Mouse (Mus musculus): ENCODE results near the gene Tlx2.

The Tlx2 gene

GRCm38 (mm10) chr6:83054871-83055431 lies 15.1 kb downstream of the Tlx2 start, which contains the start of gene Htra2:
Htra2 (minus strand) TSS chr6:83055273.
- DNase-seq (ENCODE audit: low spot score in 2 of 2), result peak; percentile 41

- DNase-seq (ENCODE audit: low spot score in 2 of 2), result peak; percentile 92 to 95
Observed at GRCm38 (mm10) chr6:83054074-83054851, 15.8 kb downstream of the Tlx2 start, which contains the start of gene Aup1. Aup1 (plus strand) TSS chr6:83054521.

- peak; percentile 24 to 40 for DNase-seq (ENCODE audit: low spot score in 2 of 2)
Observed at GRCm38 (mm10) chr6:83053136-83053960, 16.7 kb downstream of the Tlx2 start.

- DNase-seq (ENCODE audit: low spot score in 2 of 2), result no peak
Observed at GRCm38 (mm10) chr6:83049367-83049766, 20.7 kb downstream of the Tlx2 start.

- no peak for DNase-seq (ENCODE audit: low spot score in 2 of 2)
Observed at GRCm38 (mm10) chr6:83044742-83045141, 25.4 kb downstream of the Tlx2 start.

- DNase-seq (ENCODE audit: low spot score in 2 of 2), result no peak
Observed at GRCm38 (mm10) chr6:83043993-83044392, 26.1 kb downstream of the Tlx2 start.

GRCm38 (mm10) chr6:83043561-83043960 lies 26.5 kb downstream of the Tlx2 start:
- DNase-seq (ENCODE audit: low spot score in 2 of 2), result no peak

GRCm38 (mm10) chr6:83040601-83041000 lies 29.5 kb downstream of the Tlx2 start:
- no peak for DNase-seq (ENCODE audit: low spot score in 2 of 2)

- peak; percentile 91 to 96 for DNase-seq (ENCODE audit: low spot score in 2 of 2)
Observed at GRCm38 (mm10) chr6:83038496-83039012, 31.5 kb downstream of the Tlx2 start.

GRCm38 (mm10) chr6:83037188-83037587 lies 32.9 kb downstream of the Tlx2 start:
- no peak for DNase-seq (ENCODE audit: low spot score in 2 of 2)

GRCm38 (mm10) chr6:83034463-83035055 lies 35.5 kb downstream of the Tlx2 start:
- DNase-seq (ENCODE audit: low spot score in 2 of 2), result no peak

GRCm38 (mm10) chr6:83033249-83034185 lies 36.6 kb downstream of the Tlx2 start, which contains the start of the genes Dok1 and Loxl3:
Dok1 (minus strand) TSS chr6:83033471.
Loxl3 (plus strand) TSS chr6:83034173.
- peak; percentile 57 to 64 for DNase-seq (ENCODE audit: low spot score in 2 of 2)

- peak; percentile 41 to 55 for DNase-seq (ENCODE audit: low spot score in 2 of 2)
Observed at GRCm38 (mm10) chr6:83032769-83033191, 37.3 kb downstream of the Tlx2 start.

GRCm38 (mm10) chr6:83031921-83032590 lies 38.0 kb downstream of the Tlx2 start:
- DNase-seq (ENCODE audit: low spot score in 2 of 2), result no peak

- DNase-seq (ENCODE audit: low spot score in 2 of 2), result no peak
Observed at GRCm38 (mm10) chr6:83031111-83031510, 39.0 kb downstream of the Tlx2 start.

- DNase-seq (ENCODE audit: low spot score in 2 of 2), result no peak
Observed at GRCm38 (mm10) chr6:83029777-83030176, 40.3 kb downstream of the Tlx2 start.

GRCm38 (mm10) chr6:83027706-83028105 lies 42.4 kb downstream of the Tlx2 start:
- no peak for DNase-seq (ENCODE audit: low spot score in 2 of 2)

GRCm38 (mm10) chr6:83027293-83027692 lies 42.8 kb downstream of the Tlx2 start:
- DNase-seq (ENCODE audit: low spot score in 2 of 2), result no peak

- DNase-seq (ENCODE audit: low spot score in 2 of 2), result no peak
Observed at GRCm38 (mm10) chr6:83025221-83025620, 44.9 kb downstream of the Tlx2 start.

GRCm38 (mm10) chr6:83024421-83024820 lies 45.7 kb downstream of the Tlx2 start:
- DNase-seq (ENCODE audit: low spot score in 2 of 2), result no peak
